Mouse (Mus musculus) small intestine, adult 2 months (tissue): ENCODE measurements around the gene Rfc1. TPM values are rescaled to one million over a fixed set of nuclear protein-coding genes. Genes with fewer than 3 reads are reported as not detected.

Experiments used
- H3K27ac ChIP-seq: fragments of 200-500 bp; 2 replicates; pipeline ENCODE4 v1.5.1; 2012; ENCODE audit warnings: low read depth, low read length, control low read depth, inconsistent platforms; ENCODE audit not compliant: insufficient read depth
- H3K27me3 ChIP-seq: fragments of 200-500 bp; 2 replicates; pipeline ENCODE4 v1.6.1; 2012; ENCODE audit warnings: mild to moderate bottlenecking, moderate library complexity, low read length, inconsistent platforms; ENCODE audit not compliant: control insufficient read depth, insufficient read depth
- H3K36me3 ChIP-seq: fragments of 200-500 bp; 2 replicates; pipeline ENCODE4 v1.6.1; 2012; ENCODE audit warnings: mild to moderate bottlenecking, low read length, control low read depth, inconsistent platforms; ENCODE audit not compliant: control insufficient read depth, insufficient read depth
- H3K4me1 ChIP-seq: fragments of 200-500 bp; 2 replicates; pipeline ENCODE4 v1.6.1; 2012; ENCODE audit warnings: low read length, inconsistent platforms, mixed read lengths; ENCODE audit not compliant: control insufficient read depth, insufficient read depth, insufficient read length
- H3K4me3 ChIP-seq: fragments of 200-500 bp; 2 replicates; pipeline ENCODE4 v1.5.1; 2012; ENCODE audit warnings: low read depth, mild to moderate bottlenecking, control low read depth, inconsistent platforms, low read length, moderate library complexity
- CTCF ChIP-seq: fragments of 200-500 bp; IDR thresholded peaks from 2 replicates; pipeline ENCODE4 v1.5.1; 2012; ENCODE audit warnings: low read depth, mild to moderate bottlenecking, control low read depth, inconsistent platforms, low read length, moderate library complexity, mixed read lengths; ENCODE audit not compliant: insufficient replicate concordance, insufficient read length; ENCODE audit errors: extremely low read depth
- POLR2A ChIP-seq: fragments of 200-500 bp; IDR thresholded peaks from 2 replicates; pipeline ENCODE4 v1.6.1; 2012; ENCODE audit warnings: low read depth, mild to moderate bottlenecking, control low read depth, inconsistent platforms, low read length, moderate library complexity
- WGBS: fragments of 180-500 bp; shearing (Covaris S2); methylation state at CpG from one replicate; pipeline ENCODE4 v1.1.7; 2018; 5-methylcytosine and 5-hydroxymethylcytosine counted together
- polyA plus RNA-seq: library from polyadenylated mRNA; depleted of rRNA; stranded (reverse); fragments of >200 nt; gene quantifications from 2 replicates; pipeline ENCODE4 v1.2.3, GENCODE M21; 2012; rRNA removed

The Rfc1 gene
- polyA plus RNA-seq, result 2.1 and 4.2 TPM in 2 replicates

DNA sequence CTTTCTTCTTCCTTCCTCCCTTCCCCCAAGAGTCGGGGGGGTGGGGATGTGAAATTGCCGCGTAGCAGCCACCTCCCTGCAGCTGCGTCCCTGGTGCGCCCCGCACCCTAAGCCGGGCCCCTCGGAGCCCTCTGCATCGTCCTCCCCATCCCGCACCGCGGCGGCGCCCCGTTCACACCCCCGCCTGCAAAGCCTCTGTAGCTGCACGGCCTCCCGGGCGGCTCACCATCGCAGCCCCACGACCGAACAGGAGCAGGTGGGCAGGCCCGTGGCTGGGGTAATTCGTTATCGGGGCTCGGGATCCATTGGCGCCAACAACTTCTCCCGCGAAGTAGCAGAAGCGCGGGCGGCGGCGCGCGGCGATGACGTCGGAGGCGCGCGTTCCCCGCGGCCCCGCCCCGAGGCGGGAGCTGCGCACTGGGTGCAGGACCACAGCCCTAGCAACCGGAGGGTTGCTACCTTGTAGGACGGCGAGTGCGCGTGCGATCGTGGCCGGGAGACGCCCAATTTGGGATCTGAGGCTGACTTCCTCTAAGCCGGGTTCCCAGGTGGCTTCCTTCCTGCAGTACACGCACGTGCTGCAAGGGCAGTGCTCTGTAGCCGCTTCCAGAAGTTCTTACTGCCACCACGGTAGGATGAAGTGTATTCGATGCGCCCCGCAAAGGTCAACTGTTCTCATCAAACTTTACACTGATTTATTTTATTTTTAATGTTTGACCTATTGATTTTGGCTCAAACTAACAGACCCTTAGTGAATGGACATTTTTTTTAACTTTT, at the start of gene Rfc1:
Rfc1 (minus strand) TSS at position 373 of the 777 bp plus-strand sequence.
- under 1% methylated on average over 65 of the region's 65 CpGs for WGBS
- no peaks in the 10 kb centered on the region for H3K4me1 ChIP-seq
- H3K4me3 ChIP-seq, result peak within 1 kb of the TSS; percentile 95
- H3K27ac ChIP-seq, result peak within 1 kb of the TSS; percentile 31; the same call in 1 of the 2 replicates
- TF ChIP-seq POLR2A (no peak; the same call in 1 of the 2 replicates), CTCF (no peak)
- H3K36me3 ChIP-seq, result no peaks in the 10 kb centered on the region; the same call in 1 of the 2 replicates
- no peaks in the 10 kb centered on the region for H3K27me3 ChIP-seq

DNA sequence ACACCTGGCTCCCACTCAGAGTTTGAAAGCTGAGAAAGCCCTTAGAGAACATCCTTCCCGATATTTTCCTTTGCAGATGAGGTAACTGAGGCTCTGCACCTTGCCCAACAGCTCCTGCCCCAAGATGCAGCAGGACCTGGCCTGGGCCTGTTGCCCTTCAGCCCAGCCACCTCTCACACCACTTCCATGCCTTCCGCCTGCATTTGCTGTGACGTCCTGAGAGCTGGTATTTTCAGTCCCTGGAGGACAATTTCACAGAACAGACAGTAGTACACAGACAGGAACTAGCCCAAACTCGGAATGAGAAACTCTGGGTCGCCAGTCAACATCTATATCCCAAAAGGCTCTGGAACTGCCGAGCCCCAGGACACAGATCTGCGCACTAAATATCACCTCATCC, 39.3 kb upstream of the Rfc1 start:
- no peak overlapping the region for H3K27ac ChIP-seq
- TF ChIP-seq CTCF (no peak), POLR2A (no peak)
- H3K36me3 ChIP-seq, result no peaks in the 10 kb centered on the region
- no peak overlapping the region for H3K4me3 ChIP-seq
- 86% methylated on average over 7 of the region's 7 CpGs for WGBS
- no peaks in the 10 kb centered on the region for H3K27me3 ChIP-seq
- no peaks in the 10 kb centered on the region for H3K4me1 ChIP-seq

DNA sequence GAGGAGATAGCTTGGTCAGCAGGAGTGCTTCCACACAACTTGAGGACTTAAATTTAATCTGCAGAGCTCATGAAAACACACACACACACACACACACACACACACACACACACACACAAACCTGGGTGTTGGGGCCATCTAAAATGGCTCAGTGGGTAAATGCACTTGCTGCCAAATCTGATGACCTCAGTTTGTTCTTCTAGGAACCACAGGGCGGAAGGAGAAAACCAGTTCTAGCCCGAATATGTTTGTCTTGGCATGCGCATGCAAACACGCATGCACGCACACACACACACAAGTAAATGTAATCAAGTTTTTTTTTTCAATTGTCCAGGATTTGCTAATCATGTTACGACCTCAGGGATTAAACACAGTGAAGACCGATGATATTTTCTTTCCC, 36.1 kb upstream of the Rfc1 start:
- no peak overlapping the region for H3K27ac ChIP-seq
- no peak overlapping the region for H3K4me3 ChIP-seq
- WGBS, result 87% methylated on average over 7 of the region's 7 CpGs
- no peaks in the 10 kb centered on the region for H3K4me1 ChIP-seq
- H3K36me3 ChIP-seq, result no peaks in the 10 kb centered on the region
- no peaks in the 10 kb centered on the region for H3K27me3 ChIP-seq
- no peak for TF ChIP-seq POLR2A
- no peak for TF ChIP-seq CTCF

DNA sequence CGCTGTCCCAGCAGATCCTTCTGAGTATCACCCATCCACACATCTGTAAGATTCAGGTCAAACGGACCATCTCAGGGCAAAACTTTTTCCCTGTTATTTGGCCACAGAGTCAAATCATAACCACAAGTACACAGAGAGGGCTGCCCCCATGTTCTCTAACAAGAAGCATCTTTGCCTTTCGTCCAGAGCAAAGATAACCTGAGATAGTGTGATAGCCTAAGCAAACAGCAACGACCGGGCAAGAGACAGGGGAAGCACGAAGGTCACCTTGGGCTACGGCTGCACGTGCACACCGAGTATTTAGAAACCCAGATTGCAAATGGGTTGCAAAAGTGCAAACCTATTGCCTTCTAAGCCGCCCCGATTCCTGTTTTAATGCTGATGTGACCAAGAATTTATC, 32.4 kb upstream of the Rfc1 start:
- Histone ChIP-seq H3K4me3 (no peak overlapping the region), H3K27me3 (no peaks in the 10 kb centered on the region), H3K4me1 (no peaks in the 10 kb centered on the region), H3K27ac (no peak overlapping the region), H3K36me3 (no peaks in the 10 kb centered on the region)
- TF ChIP-seq CTCF (no peak), POLR2A (no peak)
- WGBS, result 31% methylated on average over 11 of the region's 11 CpGs

DNA sequence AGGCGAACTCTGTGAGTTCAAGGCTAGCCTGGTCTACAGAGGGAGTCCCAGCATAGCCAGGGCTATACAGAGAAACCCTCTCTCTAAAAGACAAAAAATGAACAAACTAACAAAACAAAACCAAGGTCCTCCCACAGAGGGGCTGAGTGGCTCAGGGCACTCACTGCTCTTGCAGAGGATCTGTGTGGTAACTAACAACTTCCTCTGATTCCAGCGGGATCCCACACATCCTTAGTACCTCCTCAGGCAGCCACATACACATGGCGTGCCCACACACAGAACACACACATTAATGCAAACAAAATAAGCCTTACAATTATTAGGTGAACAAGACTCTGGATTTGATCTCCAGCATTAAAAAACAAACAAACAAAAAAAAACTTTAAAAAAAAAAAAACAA, 22.3 kb upstream of the Rfc1 start:
- H3K27ac ChIP-seq, result no peak overlapping the region
- H3K27me3 ChIP-seq, result no peaks in the 10 kb centered on the region
- H3K4me3 ChIP-seq, result no peak overlapping the region
- WGBS, result 87% methylated on average over 3 of the region's 3 CpGs
- no peaks in the 10 kb centered on the region for H3K4me1 ChIP-seq
- no peak for TF ChIP-seq CTCF
- TF ChIP-seq POLR2A, result no peak
- no peaks in the 10 kb centered on the region for H3K36me3 ChIP-seq

DNA sequence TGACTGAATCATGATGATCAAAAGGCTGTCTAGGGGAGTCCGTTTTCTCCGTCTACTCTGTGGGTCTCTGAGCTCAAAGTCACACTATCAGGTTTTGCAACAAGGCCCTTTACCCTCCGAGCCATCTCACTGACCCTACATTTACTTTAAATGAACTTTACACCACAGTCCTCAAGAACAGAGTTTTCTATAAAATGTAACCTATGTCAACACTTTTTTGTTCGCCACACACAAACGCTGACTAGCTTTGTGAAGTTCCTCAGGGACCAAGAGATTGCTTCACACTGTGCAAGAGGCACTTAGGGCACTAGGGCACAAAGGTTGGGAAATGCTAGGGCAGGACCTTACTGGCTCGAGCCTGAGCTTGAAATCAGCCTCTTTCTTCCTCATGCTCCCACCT, 21.4 kb upstream of the Rfc1 start:
- no peaks in the 10 kb centered on the region for H3K36me3 ChIP-seq
- 63% methylated on average over 6 of the region's 6 CpGs for WGBS
- H3K4me1 ChIP-seq, result no peaks in the 10 kb centered on the region
- H3K27me3 ChIP-seq, result no peaks in the 10 kb centered on the region
- H3K4me3 ChIP-seq, result no peak overlapping the region
- TF ChIP-seq CTCF (no peak), POLR2A (no peak)
- H3K27ac ChIP-seq, result no peak overlapping the region

DNA sequence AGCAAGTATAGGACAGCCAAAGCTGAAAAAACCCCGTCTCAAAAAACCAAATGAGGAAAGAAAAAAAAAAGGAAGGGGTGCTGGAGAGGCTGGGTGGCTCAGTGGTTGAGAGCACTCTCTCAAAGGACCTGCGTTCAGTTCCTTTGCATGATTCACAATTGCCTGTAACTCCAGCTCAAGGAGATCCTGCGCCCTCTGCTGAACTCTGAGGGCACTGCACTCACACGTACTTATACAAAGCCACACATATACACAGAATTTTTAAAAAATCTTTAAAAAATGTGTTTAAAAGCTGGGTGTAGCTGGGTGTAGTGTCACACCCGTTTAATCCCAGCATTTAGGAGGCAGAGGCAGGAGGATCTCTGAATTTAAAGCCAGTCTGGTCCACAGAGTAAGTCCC, 19.5 kb upstream of the Rfc1 start:
- H3K4me1 ChIP-seq, result no peaks in the 10 kb centered on the region
- no peak overlapping the region for H3K4me3 ChIP-seq
- no peaks in the 10 kb centered on the region for H3K36me3 ChIP-seq
- 79% methylated on average over 5 of the region's 5 CpGs for WGBS
- no peak overlapping the region for H3K27ac ChIP-seq
- TF ChIP-seq CTCF (no peak), POLR2A (no peak)
- H3K27me3 ChIP-seq, result no peaks in the 10 kb centered on the region
